Mouse (Mus musculus) ES-Bruce4 (cell line): ENCODE measurements around the gene Tas2r135.

Source experiments
- CTCF ChIP-seq: IDR thresholded peaks from one replicate; pipeline ENCODE4 v1.8.1; 2011; ENCODE audit warnings: low read depth, low read length
- EP300 ChIP-seq: IDR thresholded peaks from 2 replicates; pipeline ENCODE4 v1.6.1; 2011; ENCODE audit warnings: low read depth, low read length; ENCODE audit not compliant: insufficient read depth
- POLR2A ChIP-seq: IDR thresholded peaks from one replicate; pipeline ENCODE4 v1.8.1; 2011; ENCODE audit warnings: low read length; ENCODE audit not compliant: insufficient read depth

DNA sequence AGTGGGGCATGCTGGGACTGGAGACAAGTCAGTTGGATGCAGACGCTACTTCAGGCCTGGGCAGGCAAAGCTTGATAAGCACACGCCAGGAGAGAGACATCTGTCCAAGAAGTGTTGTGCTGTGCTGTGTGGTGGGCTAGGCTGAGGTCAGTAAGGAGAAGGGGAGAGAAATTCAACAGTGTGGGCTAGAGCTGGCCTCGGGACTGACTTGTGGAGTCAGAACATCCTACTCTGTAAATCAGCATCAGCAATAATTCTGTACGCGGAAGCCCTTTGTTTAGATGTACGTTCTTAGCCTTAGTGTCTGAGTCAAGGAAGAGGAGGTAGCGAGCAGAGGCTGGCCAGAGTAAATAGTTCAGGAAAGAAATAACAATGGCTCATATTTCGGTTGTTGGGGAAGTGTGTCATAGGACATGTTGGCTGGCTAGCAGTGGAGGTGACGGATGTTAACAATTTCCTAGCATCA is 23.3 kb upstream of the Tas2r135 start:
- TF ChIP-seq CTCF (no peak), POLR2A (no peak), EP300 (no peak)
